Comparison of ENCODE assay signal across 15 mouse cellular contexts in the genomic region with DNA sequence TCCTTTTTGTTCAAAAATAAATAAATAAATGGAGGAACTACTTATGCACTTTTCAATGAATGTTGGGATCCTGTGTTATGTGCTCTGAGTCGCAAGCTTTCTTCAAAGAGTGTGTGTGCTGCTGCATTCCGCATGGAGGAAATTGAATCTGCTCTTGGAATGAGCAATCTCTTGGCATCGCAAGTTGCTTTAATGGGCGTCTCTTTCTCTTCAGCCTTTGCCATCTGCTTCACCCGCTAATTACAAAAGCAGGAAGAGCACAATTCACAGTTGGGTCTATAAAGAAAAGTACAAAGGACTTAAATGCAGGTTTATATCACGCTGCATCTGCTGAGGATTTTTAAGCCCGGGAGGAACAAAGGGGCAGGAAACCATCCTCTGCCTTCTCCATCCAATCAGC.
DNase-seq lines count a peak whose midpoint lies in the region; ATAC-seq lines count a peak whose summit lies in the region.
"Had no signal": no experiment of that assay in that cellular context is flagged by ENCODE, and none has a peak within 500 bp of the region (broad histone marks: within the 10 kb centered on the region; RNA-seq: fewer than 3 reads in every experiment).

No protein-coding gene starts in this region.

- ATAC-seq in hindbrain, embryonic 15.5 days (ENCODE audit: low FRiP score, low read depth): no peak
- ATAC-seq in hindbrain, embryonic 13.5 days (ENCODE audit: low FRiP score): no peak
- no peak for ATAC-seq in CD4-positive, CD25-positive, alpha-beta regulatory T cell, adult 4 months

- no peaks in the 10 kb centered on the region for H3K9me3 ChIP-seq in hindbrain, embryonic 15.5 days
- no peaks in the 10 kb centered on the region for H3K9me3 ChIP-seq in hindbrain, embryonic 13.5 days
- H3K9me3 ChIP-seq: neural tube, embryonic 13.5 days had no signal

- H3K27me3 ChIP-seq in hindbrain, embryonic 15.5 days: no peaks in the 10 kb centered on the region
- H3K27me3 ChIP-seq in hindbrain, embryonic 13.5 days: no peaks in the 10 kb centered on the region
- H3K27me3 ChIP-seq: megakaryocyte, embryonic 14.5 days; neural tube, embryonic 13.5 days had no signal

- no peak overlapping the region for H3K9ac ChIP-seq in hindbrain, embryonic 15.5 days
- no peak overlapping the region for H3K9ac ChIP-seq in hindbrain, embryonic 13.5 days
- H3K9ac ChIP-seq: neural tube, embryonic 13.5 days had no signal

- DNase-seq in right cerebral cortex, adult 2 months (ENCODE audit: low spot score in 2 of 2): peak; percentile 18 to 26
- no peak for DNase-seq in right cerebral cortex, postnatal 14 days
- peak; percentile 29 for DNase-seq in layer of hippocampus, adult 9-10 months (ENCODE audit: low spot score)
- no peak for DNase-seq in spleen, postnatal 10 days (ENCODE audit: low spot score in 2 of 2)
- DNase-seq: adrenal gland, postnatal 36 days; cerebellum, postnatal 36 days; heart, adult 2 months; kidney, adult 9 months; lung, adult 18-20 months; thymus, adult 2 months had no signal

- 38% methylated on average over 7 of the region's 7 CpGs for WGBS in hindbrain, embryonic 15.5 days
- WGBS in hindbrain, embryonic 13.5 days: 43% methylated on average over 7 of the region's 7 CpGs

- H3K4me2 ChIP-seq in hindbrain, embryonic 15.5 days: 0 out of 2 replicates have a peak overlapping the region, but pooled peaks have one; percentile 7
- H3K4me2 ChIP-seq in hindbrain, embryonic 13.5 days: no peak overlapping the region
- H3K4me2 ChIP-seq: neural tube, embryonic 13.5 days had no signal

- H3K27ac ChIP-seq in hindbrain, embryonic 15.5 days (replicated peaks): no peak overlapping the region
- no peak overlapping the region for H3K27ac ChIP-seq in hindbrain, embryonic 13.5 days
- H3K27ac ChIP-seq: heart, adult 2 months; neural tube, embryonic 13.5 days had no signal

- no peaks in the 10 kb centered on the region for H3K4me1 ChIP-seq in hindbrain, embryonic 15.5 days (replicated peaks)
- H3K4me1 ChIP-seq in hindbrain, embryonic 13.5 days (replicated peaks): no peaks in the 10 kb centered on the region
- H3K4me1 ChIP-seq: megakaryocyte, embryonic 14.5 days had no signal

- no peaks in the 10 kb centered on the region for H3K36me3 ChIP-seq in hindbrain, embryonic 15.5 days
- H3K36me3 ChIP-seq in hindbrain, embryonic 13.5 days: no peaks in the 10 kb centered on the region
- H3K36me3 ChIP-seq: neural tube, embryonic 13.5 days had no signal

- no peak overlapping the region for H3K4me3 ChIP-seq in hindbrain, embryonic 15.5 days
- H3K4me3 ChIP-seq in hindbrain, embryonic 13.5 days: no peak overlapping the region
- H3K4me3 ChIP-seq: heart, adult 2 months; megakaryocyte, embryonic 14.5 days; neural tube, embryonic 13.5 days had no signal

Comparison
In these comparisons a context has a peak if more than half of its experiments do, and no peak if none do; other contexts are left out.
1. DNase-seq: peak in right cerebral cortex, adult 2 months (2 of 2) and layer of hippocampus, adult 9-10 months (single experiment); none in right cerebral cortex, postnatal 14 days (single experiment) and spleen, postnatal 10 days (0 of 2).